Mouse (Mus musculus) gastrocnemius, adult 18-20 months (tissue): ENCODE data around the gene Galk1. TPM values are rescaled to one million over a fixed set of nuclear protein-coding genes. Genes with fewer than 3 reads are reported as not detected.

ENCODE experiments used
- DNase-seq: peaks from one replicate; pipeline ENCODE4 v3.0.0; 2021; ENCODE audit warnings: low spot score
- long read RNA-seq, 2 experiments: library from polyadenylated mRNA; stranded (forward); transcript quantifications; one replicate each; pipeline ENCODE4 v2.0.0; 2021
- total RNA-seq, 2 experiments: library from RNA; stranded (reverse); gene quantifications; 2 replicates each; pipeline ENCODE4 v1.2.3; 2021

Galk1 gene
- 1 to 10 TPM; 2.6 to 3.2 TPM for total RNA-seq
- long read RNA-seq, experiment 1, partial matches to known transcripts, result 2 of 5 reads
- long read RNA-seq, experiment 1, other reads (novel, unspliced or antisense), result 0 of 5 reads
- long read RNA-seq, experiment 2, partial matches to known transcripts, result 0 of 2 reads
- long read RNA-seq, experiment 2, other reads (novel, unspliced or antisense), result 0 of 2 reads

GRCm38 (mm10) chr11:116012262-116012947 lies at the start of gene Galk1:
TSS of gene Galk1 (minus strand) at chr11:116012719.
- DNase-seq, result peak; percentile 79

- no peak for DNase-seq
Observed at GRCm38 (mm10) chr11:116061641-116062415, 49.3 kb upstream of the Galk1 start.

- no peak for DNase-seq
Observed at GRCm38 (mm10) chr11:116060596-116060995, 48.1 kb upstream of the Galk1 start.

GRCm38 (mm10) chr11:116059691-116060025 lies 47.1 kb upstream of the Galk1 start:
- DNase-seq, result no peak

- no peak for DNase-seq
Observed at GRCm38 (mm10) chr11:116058868-116059690, 46.6 kb upstream of the Galk1 start.

GRCm38 (mm10) chr11:116058022-116058614 lies 45.6 kb upstream of the Galk1 start:
- no peak for DNase-seq

- no peak for DNase-seq
Observed at GRCm38 (mm10) chr11:116057237-116057881, 44.8 kb upstream of the Galk1 start.

- no peak for DNase-seq
Observed at GRCm38 (mm10) chr11:116055873-116056272, 43.4 kb upstream of the Galk1 start.

GRCm38 (mm10) chr11:116053510-116054229 lies 41.2 kb upstream of the Galk1 start:
- no peak for DNase-seq

- DNase-seq, result no peak
Observed at GRCm38 (mm10) chr11:116050196-116050595, 37.7 kb upstream of the Galk1 start.

GRCm38 (mm10) chr11:116049610-116050009 lies 37.1 kb upstream of the Galk1 start:
- no peak for DNase-seq

GRCm38 (mm10) chr11:116045173-116045572 lies 32.7 kb upstream of the Galk1 start:
- DNase-seq, result no peak

- no peak for DNase-seq
Observed at GRCm38 (mm10) chr11:116043286-116043685, 30.8 kb upstream of the Galk1 start.

GRCm38 (mm10) chr11:116042372-116043138 lies 30.0 kb upstream of the Galk1 start:
- no peak for DNase-seq

- DNase-seq, result no peak
Observed at GRCm38 (mm10) chr11:116041833-116042232, 29.3 kb upstream of the Galk1 start.

- DNase-seq, result no peak
Observed at GRCm38 (mm10) chr11:116040593-116040992, 28.1 kb upstream of the Galk1 start.

- no peak for DNase-seq
Observed at GRCm38 (mm10) chr11:116037826-116038225, 25.3 kb upstream of the Galk1 start.

- no peak for DNase-seq
Observed at GRCm38 (mm10) chr11:116036671-116037070, 24.2 kb upstream of the Galk1 start.

- DNase-seq, result no peak
Observed at GRCm38 (mm10) chr11:116034584-116034983, 22.1 kb upstream of the Galk1 start.
